Mouse (Mus musculus) left cerebral cortex, adult 2 months (tissue): ENCODE measurements at regions not wholly inside any gene's neighbourhood (a gene's known extent, or its start where the extent isn't known, plus 50 kb on each side); places are given as distances from the start of the nearest gene placed in this dataset.

Experiments used
- DNase-seq, 2 experiments: peaks; one replicate each; pipeline ENCODE4 v3.0.0; 2021 to 2022; ENCODE audit warnings: low spot score in 2 of 2, mixed read lengths in 1 of 2; ENCODE audit errors: extremely low spot score in 1 of 2
- H3K27ac ChIP-seq: fragments of 200-600 bp; 2 replicates; pipeline ENCODE4 v1.8.1; 2022
- H3K4me3 ChIP-seq: fragments of 200-600 bp; 2 replicates; pipeline ENCODE4 v1.8.1; 2022
- CTCF ChIP-seq: fragments of 200-600 bp; IDR thresholded peaks from 2 replicates; pipeline ENCODE4 v1.8.1; 2022; ENCODE audit warnings: antibody characterized with exemption, mild to moderate bottlenecking, moderate library complexity
- intact Hi-C: fragments of 180-260 bp; cut with DNase I; formaldehyde crosslinking; loops from one replicate; pipeline ENCODE4 v1.15.1; 2025

DNA sequence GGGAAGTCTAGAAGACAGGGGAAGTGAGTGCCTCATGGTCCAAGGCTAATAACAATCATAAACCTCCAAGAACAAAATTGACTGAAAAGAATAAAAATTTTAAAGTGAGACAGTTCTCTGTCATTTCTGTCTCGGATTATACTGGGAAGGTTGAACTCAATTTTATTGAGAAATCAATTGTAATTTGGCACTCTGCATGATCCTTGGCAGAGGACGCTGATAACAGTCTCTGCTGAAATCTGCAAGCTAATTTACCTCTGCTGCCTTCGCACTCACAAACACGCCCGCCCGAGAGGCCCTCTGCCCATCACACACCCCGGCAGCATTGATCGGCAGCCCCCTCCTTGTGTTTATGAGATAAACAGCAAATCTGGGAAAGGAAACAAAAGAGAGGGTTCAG lies 151.4 kb upstream of the Ppargc1a start:
- intact Hi-C loops = no loop called here
- DNase-seq = no peak
- Histone ChIP-seq H3K27ac (no peak overlapping the region), H3K4me3 (no peak overlapping the region)
- TF ChIP-seq CTCF = no peak

DNA sequence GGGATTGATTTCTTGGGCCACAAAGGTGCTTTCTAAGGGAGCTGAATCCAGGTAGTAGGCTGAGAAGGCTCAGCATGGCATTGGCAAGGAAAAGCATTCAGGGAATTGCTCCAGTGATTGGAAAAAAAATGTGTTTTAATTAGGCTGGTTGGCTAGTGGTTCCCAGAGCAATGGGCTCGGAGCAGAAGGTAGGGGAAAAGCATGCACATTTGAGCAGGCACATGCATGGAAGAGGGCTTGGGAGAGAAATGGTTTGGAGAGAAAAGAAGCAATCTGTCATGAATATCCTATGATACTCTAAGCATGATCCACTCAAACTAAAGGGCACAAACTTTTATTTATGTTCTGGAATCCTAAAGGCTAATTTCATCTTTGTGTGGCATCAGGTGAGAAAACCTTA lies 150.9 kb upstream of the Ppargc1a start:
- H3K27ac ChIP-seq = no peak overlapping the region
- no peak for TF ChIP-seq CTCF
- DNase-seq = no peak
- no peak overlapping the region for H3K4me3 ChIP-seq
- intact Hi-C loops = no loop called here

DNA sequence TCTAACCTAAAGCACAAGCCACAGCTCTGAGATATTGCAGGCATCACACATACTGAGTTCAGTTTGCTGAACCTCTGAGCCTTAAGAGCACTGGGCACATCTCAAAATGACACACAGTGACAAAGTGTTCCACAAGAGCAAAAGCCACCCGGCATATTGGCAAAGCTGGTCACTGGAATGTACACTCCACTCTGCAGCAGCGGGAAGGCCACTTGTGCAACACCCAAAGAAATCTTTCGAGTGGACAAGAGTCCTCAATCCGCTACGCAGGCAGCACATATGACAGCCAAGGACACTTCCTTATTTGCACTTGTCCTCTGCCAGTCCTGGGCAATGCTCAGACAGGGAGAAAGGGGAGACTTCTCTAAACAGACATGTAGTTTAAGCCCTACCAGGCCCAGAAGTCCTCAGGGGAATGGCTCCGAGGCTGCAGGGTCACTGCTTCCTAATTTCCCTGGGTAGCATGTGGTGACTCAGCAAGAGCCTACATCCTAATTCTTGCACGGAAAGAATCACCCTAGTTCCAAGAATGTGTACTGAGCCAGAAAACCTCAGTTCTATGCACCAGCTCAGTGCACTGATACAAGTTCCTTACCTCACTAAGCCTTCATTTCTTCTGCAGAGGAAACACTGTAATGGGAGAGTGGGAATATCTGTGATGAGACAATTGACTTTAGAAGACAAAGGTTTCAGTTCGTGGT lies 144.5 kb upstream of the Ppargc1a start:
- intact Hi-C loops = no loop called here
- no peak overlapping the region for H3K27ac ChIP-seq
- TF ChIP-seq CTCF = no peak

DNA sequence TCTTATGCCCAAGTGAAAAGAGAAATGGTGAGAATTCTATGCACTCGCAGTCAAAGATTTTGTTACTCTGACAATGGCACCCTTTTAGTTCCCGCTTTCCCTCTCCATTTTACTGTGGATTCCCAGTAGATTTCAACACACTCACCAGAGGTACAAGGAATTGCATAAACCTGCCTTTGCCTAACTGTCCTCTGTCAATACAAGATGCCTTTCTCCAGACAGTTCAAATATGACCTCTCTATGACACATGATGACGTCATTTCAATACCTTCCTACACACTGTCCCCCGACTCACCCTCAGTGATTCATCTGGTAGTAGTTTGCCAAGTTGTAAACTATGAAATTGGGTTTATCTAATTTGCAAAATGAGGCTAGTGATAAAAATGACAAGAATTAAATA lies 143.1 kb upstream of the Ppargc1a start:
- no peak overlapping the region for H3K27ac ChIP-seq
- DNase-seq = no peak
- intact Hi-C loops = no loop called here
- no peak overlapping the region for H3K4me3 ChIP-seq
- TF ChIP-seq CTCF = no peak

More for the DNA sequence above, 144.5 kb upstream of the Ppargc1a start:
- no peak for DNase-seq
- no peak overlapping the region for H3K4me3 ChIP-seq

DNA sequence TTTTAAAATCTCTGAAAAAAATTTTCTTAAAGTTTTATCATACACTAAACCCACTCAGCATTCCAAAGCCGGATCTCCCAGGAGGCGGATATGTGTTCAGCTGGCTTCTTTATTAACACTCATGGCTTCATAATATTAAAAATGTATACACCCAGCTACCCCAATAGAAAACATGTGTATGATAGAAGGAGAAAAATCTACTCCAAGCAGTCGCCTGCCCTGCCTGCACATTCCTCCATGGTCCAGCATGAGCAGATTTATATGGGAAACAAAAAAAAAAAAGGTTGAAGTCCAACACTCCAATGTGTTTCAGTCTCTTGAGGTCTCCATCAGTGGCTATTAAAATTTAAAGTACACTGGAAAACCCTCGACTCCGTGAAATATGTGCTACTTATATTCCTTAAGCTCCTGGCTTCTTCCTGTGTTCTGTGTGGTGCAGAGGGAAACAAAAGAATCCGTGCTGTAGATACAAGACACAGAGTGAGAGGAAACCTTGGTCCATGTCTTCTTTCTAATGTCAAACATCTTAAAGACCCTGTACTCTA lies 142.0 kb upstream of the Ppargc1a start:
- no peak for DNase-seq
- Histone ChIP-seq H3K27ac (no peak overlapping the region), H3K4me3 (no peak overlapping the region)
- TF ChIP-seq CTCF = no peak
- intact Hi-C loops = no loop called here

DNA sequence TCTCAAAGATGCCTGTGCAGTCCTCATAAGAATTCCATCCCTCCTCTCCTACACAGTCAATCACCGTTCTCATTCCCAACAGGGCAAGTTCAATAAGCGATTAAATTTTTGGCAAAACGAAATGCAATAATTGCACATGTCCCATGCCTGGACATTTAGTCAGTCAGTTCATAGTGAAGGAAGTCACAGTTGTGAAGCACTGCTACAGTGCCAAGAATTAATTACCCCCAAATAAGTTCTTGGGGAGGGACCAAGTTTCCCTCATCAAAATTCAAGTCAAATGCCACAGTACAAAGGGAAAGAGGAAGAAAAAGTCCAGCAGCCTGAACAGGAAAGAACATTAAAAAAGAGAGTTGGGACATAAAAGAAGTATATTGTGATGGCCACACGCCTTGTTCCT lies 112.4 kb upstream of the Ppargc1a start:
- no peak for TF ChIP-seq CTCF
- Histone ChIP-seq H3K27ac (peak overlapping the region; percentile 24; the same call in 1 of the 2 replicates), H3K4me3 (no peak overlapping the region)
- intact Hi-C loops = no loop called here
- no peak for DNase-seq

DNA sequence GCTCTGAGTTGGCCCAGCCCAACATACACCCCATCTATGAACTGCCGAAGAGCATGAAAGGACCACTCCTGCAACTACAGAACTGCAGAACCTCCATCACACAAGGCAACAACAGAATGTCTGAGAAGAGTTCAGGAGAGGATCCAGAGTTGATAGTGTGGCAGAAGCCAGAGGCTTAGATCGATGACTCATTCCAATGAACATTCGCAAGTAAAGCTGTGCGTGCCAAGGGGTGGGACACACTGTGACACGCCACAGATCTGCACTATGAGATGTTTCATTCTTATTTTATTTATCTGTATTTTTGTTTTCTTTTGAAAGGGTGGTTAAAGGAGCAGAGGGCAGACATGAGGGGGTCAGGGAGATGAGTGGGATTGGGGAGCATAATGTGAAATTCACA lies 103.7 kb upstream of the Ppargc1a start:
- intact Hi-C loops = no loop called here
- no peak overlapping the region for H3K4me3 ChIP-seq
- no peak for TF ChIP-seq CTCF
- H3K27ac ChIP-seq = no peak overlapping the region
- DNase-seq = no peak

DNA sequence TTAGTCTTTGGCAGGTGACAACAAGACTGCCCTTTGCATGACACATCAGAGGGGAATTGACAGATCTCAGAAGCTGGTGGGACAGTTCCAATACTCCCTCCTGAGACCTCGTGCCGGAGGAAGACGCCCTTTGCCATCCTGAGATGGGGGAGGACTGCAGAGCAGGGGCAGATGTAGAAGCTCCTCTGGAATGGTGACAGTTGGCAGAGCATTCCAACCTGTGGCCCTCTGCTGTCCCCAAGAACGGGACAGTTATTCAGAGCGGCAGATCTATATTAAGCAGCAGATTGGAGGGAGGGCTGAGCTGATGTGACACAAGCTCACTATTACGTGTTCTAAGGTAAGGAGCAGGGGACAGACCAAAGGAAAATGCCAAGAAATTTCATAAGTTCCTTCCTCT lies 97.7 kb upstream of the Ppargc1a start:
- no peak overlapping the region for H3K27ac ChIP-seq
- intact Hi-C loops = no loop called here
- DNase-seq = no peak
- TF ChIP-seq CTCF = no peak
- H3K4me3 ChIP-seq = no peak overlapping the region

DNA sequence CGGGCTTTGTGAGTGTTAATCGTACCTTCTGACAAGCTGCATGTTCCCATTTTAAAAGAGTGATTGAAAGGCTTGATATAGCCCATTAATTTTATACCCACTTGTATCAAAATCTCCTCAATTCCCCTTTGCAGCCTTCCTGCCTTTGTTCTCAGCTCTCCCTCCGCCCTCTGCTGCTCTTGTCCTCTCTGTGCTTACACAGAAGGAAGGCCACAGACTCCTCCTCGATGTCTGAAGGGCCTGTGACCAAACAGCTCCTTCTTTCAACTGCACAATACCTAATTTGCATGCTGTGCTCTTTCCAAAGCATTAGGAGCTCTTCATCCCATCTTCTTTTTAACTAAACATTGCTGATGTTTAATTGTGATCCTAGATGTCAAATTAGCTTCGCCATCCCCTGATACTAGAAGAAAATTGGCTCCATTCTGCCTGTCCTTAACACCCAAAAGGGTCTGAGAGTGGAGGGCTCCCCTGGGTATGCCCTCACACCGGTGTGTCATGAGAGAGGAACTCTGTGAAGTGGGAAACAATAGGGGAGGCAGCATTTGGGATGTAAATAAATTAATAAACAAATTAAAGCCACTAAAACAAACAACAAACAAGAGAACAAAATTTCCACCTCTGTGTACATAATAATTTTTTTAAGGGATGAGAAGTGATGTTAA lies 90.8 kb upstream of the Ppargc1a start:
- no peak overlapping the region for H3K27ac ChIP-seq
- DNase-seq = no peak
- no peak for TF ChIP-seq CTCF
- intact Hi-C loops = no loop called here
- H3K4me3 ChIP-seq = no peak overlapping the region

DNA sequence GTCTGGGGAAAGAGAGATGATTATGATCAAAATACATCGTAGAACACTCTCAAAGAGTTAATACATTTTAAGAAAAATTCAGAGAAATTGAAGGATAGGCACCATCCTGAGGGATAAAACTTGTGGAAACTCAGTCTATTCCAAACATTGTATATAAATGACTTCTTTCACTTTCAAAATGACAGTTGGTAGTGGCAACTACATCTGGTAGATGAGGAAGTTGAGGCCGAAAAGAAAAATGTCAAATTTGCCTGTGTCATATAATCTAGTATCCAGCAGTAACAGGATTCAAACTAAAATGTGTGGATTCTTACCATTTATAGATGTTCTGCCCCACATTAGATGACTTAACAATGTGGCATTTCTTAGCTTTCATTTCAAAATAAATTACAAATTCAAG lies 86.0 kb upstream of the Ppargc1a start:
- Histone ChIP-seq H3K27ac (no peak overlapping the region), H3K4me3 (no peak overlapping the region)
- no peak for DNase-seq
- intact Hi-C loops = no loop called here
- TF ChIP-seq CTCF = no peak

DNA sequence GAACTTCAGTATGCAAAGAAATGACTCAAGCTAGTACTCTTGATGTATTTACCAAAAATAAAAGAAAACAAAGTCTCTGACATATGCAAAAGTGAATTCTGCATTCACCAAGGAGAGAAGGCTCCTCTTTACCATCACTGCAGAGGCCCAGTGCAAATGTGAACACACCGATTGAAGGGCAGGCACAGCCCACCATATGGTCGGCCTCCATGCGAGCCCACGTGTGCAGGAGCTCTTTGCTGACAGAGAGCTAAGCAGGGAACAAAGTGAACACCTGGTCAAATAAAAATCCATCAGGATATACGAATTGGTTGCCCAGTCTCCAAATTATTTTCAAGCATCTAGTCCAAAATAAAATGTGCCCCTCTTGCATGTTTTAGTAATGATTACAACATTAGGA lies 56.9 kb upstream of the Ppargc1a start:
- intact Hi-C loops = no loop called here
- no peak overlapping the region for H3K4me3 ChIP-seq
- no peak for TF ChIP-seq CTCF
- no peak overlapping the region for H3K27ac ChIP-seq
- DNase-seq = no peak
